Mouse (Mus musculus) MEL (cell line): ENCODE measurements around the gene Ubl3. TPM values are rescaled to one million over a fixed set of nuclear protein-coding genes. Genes with fewer than 3 reads are reported as not detected.

ENCODE experiments used
- DNase-seq: peaks from one replicate; pipeline ENCODE4 v3.0.0; 2011; ENCODE audit warnings: low read depth, low spot score
- H3K27ac ChIP-seq: 2 replicates; pipeline ENCODE4 v1.5.1; 2012; ENCODE audit warnings: low read depth, mild to moderate bottlenecking, control low read depth, low read length, moderate library complexity; ENCODE audit not compliant: control insufficient read depth
- H3K27me3 ChIP-seq, 2 experiments: fragments of 150-350 bp in 1 of 2; sonication (generic) in 1 of 2; 2 replicates each; pipeline ENCODE4 v1.6.1; 2012; ENCODE audit warnings: low read length in 2 of 2, mild to moderate bottlenecking in 2 of 2, improper control_type of control experiment in 1 of 2, moderate library complexity in 1 of 2; ENCODE audit not compliant: insufficient read depth in 2 of 2, control insufficient read depth in 1 of 2
- H3K36me3 ChIP-seq, 2 experiments: 2 replicates each; pipeline ENCODE4 v1.6.1; 2012 to 2014; ENCODE audit warnings: low read length in 2 of 2, improper control_type of control experiment in 1 of 2, inconsistent platforms in 1 of 2, mild to moderate bottlenecking in 1 of 2; ENCODE audit not compliant: insufficient read depth in 2 of 2, control insufficient read depth in 1 of 2
- H3K4me1 ChIP-seq, 2 experiments: fragments of 150-350 bp in 1 of 2; sonication (generic) in 1 of 2; 2 replicates each; pipeline ENCODE4 v1.6.1; 2012; ENCODE audit warnings: low read length in 2 of 2, improper control_type of control experiment in 1 of 2, mild to moderate bottlenecking in 1 of 2; ENCODE audit not compliant: insufficient read depth in 2 of 2, control insufficient read depth in 1 of 2
- H3K4me3 ChIP-seq, 2 experiments: fragments of 150-350 bp in 1 of 2; sonication (generic) in 1 of 2; 2 replicates each; pipeline ENCODE4 v1.5.1; 2012; ENCODE audit warnings: low read depth in 2 of 2, low read length in 2 of 2, mild to moderate bottlenecking in 2 of 2, moderate library complexity in 2 of 2, control low read depth in 1 of 2, improper control_type of control experiment in 1 of 2; ENCODE audit not compliant: control insufficient read depth in 1 of 2, insufficient read depth in 1 of 2
- H3K79me2 ChIP-seq: 2 replicates; pipeline ENCODE4 v1.6.1; 2012; ENCODE audit warnings: mild to moderate bottlenecking, low read length, moderate library complexity; ENCODE audit not compliant: control insufficient read depth, poor library complexity, insufficient read depth
- H3K9ac ChIP-seq: 2 replicates; pipeline ENCODE4 v1.6.1; 2012; ENCODE audit warnings: low read depth, mild to moderate bottlenecking, control low read depth, low read length, moderate library complexity; ENCODE audit not compliant: control insufficient read depth, poor library complexity, severe bottlenecking
- H3K9me3 ChIP-seq: fragments of 150-350 bp; sonication (generic); replicated peaks from 2 replicates; pipeline ENCODE4 v1.6.1; 2012; ENCODE audit warnings: mild to moderate bottlenecking, low read length, improper control_type of control experiment, moderate library complexity; ENCODE audit not compliant: insufficient read depth
- CHD1 ChIP-seq: IDR thresholded peaks from 2 replicates; pipeline ENCODE4 v1.6.1; 2012; ENCODE audit warnings: low read depth, mild to moderate bottlenecking, inconsistent platforms, low read length, improper control_type of control experiment
- ELF1 ChIP-seq: IDR thresholded peaks from 2 replicates; pipeline ENCODE4 v1.6.1; 2014; ENCODE audit warnings: low read depth, mild to moderate bottlenecking, inconsistent platforms, low read length, improper control_type of control experiment, moderate library complexity
- EP300 ChIP-seq, 2 experiments: IDR thresholded peaks; 2 replicates each; pipeline ENCODE4 v1.6.1; 2011; ENCODE audit warnings: improper control_type of control experiment in 2 of 2, low read length in 2 of 2, low read depth in 1 of 2, mild to moderate bottlenecking in 1 of 2
- ETS1 ChIP-seq: IDR thresholded peaks from 2 replicates; pipeline ENCODE4 v1.6.1; 2012; ENCODE audit warnings: low read depth, mild to moderate bottlenecking, inconsistent platforms, low read length, improper control_type of control experiment, moderate library complexity
- GABPA ChIP-seq: IDR thresholded peaks from 2 replicates; pipeline ENCODE4 v1.6.1; 2012; ENCODE audit warnings: low read depth, mild to moderate bottlenecking, inconsistent platforms, low read length, improper control_type of control experiment, moderate library complexity
- GATA1 ChIP-seq: IDR thresholded peaks from 2 replicates; pipeline ENCODE4 v1.6.1; 2011; ENCODE audit warnings: low read depth, low read length, improper control_type of control experiment
- HCFC1 ChIP-seq: IDR thresholded peaks from 2 replicates; pipeline ENCODE4 v1.6.1; 2012; ENCODE audit warnings: low read depth, mild to moderate bottlenecking, inconsistent platforms, low read length, improper control_type of control experiment, moderate library complexity
- KAT2A ChIP-seq: conservative IDR thresholded peaks from 2 replicates; pipeline ENCODE4 v1.6.1; 2012; ENCODE audit warnings: low read depth, low read length, improper control_type of control experiment, inconsistent platforms
- MXI1 ChIP-seq: IDR thresholded peaks from 2 replicates; pipeline ENCODE4 v1.6.1; 2011; ENCODE audit warnings: mild to moderate bottlenecking, low read depth, low read length, improper control_type of control experiment
- MYB ChIP-seq: IDR thresholded peaks from 2 replicates; pipeline ENCODE4 v1.6.1; 2011; ENCODE audit warnings: mild to moderate bottlenecking, low read depth, low read length, improper control_type of control experiment
- MYC ChIP-seq: IDR thresholded peaks from 2 replicates; pipeline ENCODE4 v1.6.1; 2011; ENCODE audit warnings: low read depth, mild to moderate bottlenecking, low read length, improper control_type of control experiment, moderate library complexity
- NRF1 ChIP-seq: IDR thresholded peaks from 2 replicates; pipeline ENCODE4 v1.6.1; 2014; ENCODE audit warnings: low read depth, mild to moderate bottlenecking, inconsistent platforms, low read length, improper control_type of control experiment, moderate library complexity; ENCODE audit not compliant: poor library complexity, insufficient read depth, severe bottlenecking
- POLR2A ChIP-seq, 2 experiments: IDR thresholded peaks; 2 replicates each; pipeline ENCODE4 v1.6.1; 2011 to 2012; ENCODE audit warnings: low read length in 2 of 2, mild to moderate bottlenecking in 2 of 2, control low read depth in 1 of 2, improper control_type of control experiment in 1 of 2, low read depth in 1 of 2, moderate library complexity in 1 of 2; ENCODE audit not compliant: control insufficient read depth in 1 of 2, insufficient read depth in 1 of 2, poor library complexity in 1 of 2
- POLR2AphosphoS2 ChIP-seq: IDR thresholded peaks from 2 replicates; pipeline ENCODE4 v1.6.1; 2011; ENCODE audit warnings: low read length, improper control_type of control experiment
- POLR2AphosphoS5 ChIP-seq: IDR thresholded peaks from 2 replicates; pipeline ENCODE4 v1.6.1; 2012; ENCODE audit warnings: low read depth, borderline replicate concordance, mild to moderate bottlenecking, inconsistent platforms, low read length, moderate library complexity, mixed read lengths
- RAD21 ChIP-seq: IDR thresholded peaks from 2 replicates; pipeline ENCODE4 v1.6.1; 2011; ENCODE audit warnings: mild to moderate bottlenecking, low read depth, low read length, improper control_type of control experiment
- RCOR1 ChIP-seq: IDR thresholded peaks from 2 replicates; pipeline ENCODE4 v1.6.1; 2012; ENCODE audit warnings: low read depth, mild to moderate bottlenecking, inconsistent platforms, low read length, improper control_type of control experiment
- SIN3A ChIP-seq: IDR thresholded peaks from 2 replicates; pipeline ENCODE4 v1.6.1; 2012; ENCODE audit warnings: low read length, improper control_type of control experiment, inconsistent platforms
- SMC3 ChIP-seq: IDR thresholded peaks from 2 replicates; pipeline ENCODE4 v1.6.1; 2011; ENCODE audit warnings: low read depth, low read length, improper control_type of control experiment
- TBP ChIP-seq: IDR thresholded peaks from 2 replicates; pipeline ENCODE4 v1.8.0; 2011; ENCODE audit warnings: low read depth, low read length, improper control_type of control experiment
- TCF12 ChIP-seq: IDR thresholded peaks from 2 replicates; pipeline ENCODE4 v1.6.1; 2014; ENCODE audit warnings: low read depth, mild to moderate bottlenecking, inconsistent platforms, low read length, improper control_type of control experiment, moderate library complexity
- UBTF ChIP-seq: IDR thresholded peaks from 2 replicates; pipeline ENCODE4 v1.6.1; 2012; ENCODE audit warnings: low read depth, mild to moderate bottlenecking, inconsistent platforms, low read length, improper control_type of control experiment, moderate library complexity, borderline replicate concordance; ENCODE audit not compliant: insufficient read depth
- USF1 ChIP-seq: IDR thresholded peaks from 2 replicates; pipeline ENCODE4 v1.6.1; 2014; ENCODE audit warnings: low read depth, mild to moderate bottlenecking, inconsistent platforms, low read length, improper control_type of control experiment, moderate library complexity
- USF2 ChIP-seq, 2 experiments: IDR thresholded peaks; 2 replicates each; pipeline ENCODE4 v1.6.1; 2011 to 2012; ENCODE audit warnings: improper control_type of control experiment in 2 of 2, low read length in 2 of 2, borderline replicate concordance in 1 of 2, inconsistent platforms in 1 of 2, low read depth in 1 of 2, mild to moderate bottlenecking in 1 of 2; ENCODE audit not compliant: insufficient read depth in 1 of 2
- polyA plus RNA-seq, 2 experiments: library from polyadenylated mRNA; stranded (reverse) in 1 of 2; unstranded in 1 of 2; fragments of >175 nt in 1 of 2; fragments of >200 nt in 1 of 2; gene quantifications; 2 replicates each; pipeline versions ENCODE4 v1.2.1 to v1.2.4; 2012; ENCODE audit warnings: low replicate concordance in 2 of 2, low read depth in 1 of 2; ENCODE audit not compliant: insufficient read length in 2 of 2, insufficient read depth in 1 of 2, missing spikeins in 1 of 2
- total RNA-seq: library from RNA; depleted of rRNA; stranded (reverse); fragments of 300-350 nt; gene quantifications from 2 replicates; pipeline ENCODE4 v1.2.3, GENCODE M21; 2012

Gene Ubl3
- total and polyA plus RNA-seq, 3 experiments, result 41.0 to 59.0 TPM; not detected in 1

GRCm38 (mm10) chr5:148508901-148509604, 43.5 kb downstream of the Ubl3 start:
- peaks cover 4 to 45% of the 10 kb centered on the region in 2 experiments for H3K36me3 ChIP-seq
- H3K9me3 ChIP-seq, result no peaks in the 10 kb centered on the region
- H3K27ac ChIP-seq, result peak overlapping the region; percentile 86
- H3K27me3 ChIP-seq, result no peaks in the 10 kb centered on the region
- TF ChIP-seq TCF12 (0 out of 2 replicates have a peak, but pooled peaks have one; percentile 27), MYB (no peak), EP300 (IDR thresholded peaks at IDR 0.05; ENCODE audit: low read depth in 1 of 2, low read length in 2 of 2) (peak; percentile 69 to 76), HCFC1 (0 out of 2 replicates have a peak, but pooled peaks have one; percentile 49), POLR2AphosphoS5 (no peak), NRF1 (no peak), USF2 (IDR thresholded peaks at IDR 0.05; ENCODE audit: borderline replicate concordance in 1 of 2, insufficient read depth in 1 of 2, low read depth in 1 of 2, low read length in 2 of 2) (no peak), TBP (peak; percentile 54), MXI1 (peak; percentile 58), SIN3A (peak; percentile 81), MYC (no peak; the same call in 1 of the 2 replicates), ETS1 (peak; percentile 67; the same call in 1 of the 2 replicates), ELF1 (peak; percentile 75), SMC3 (peak; percentile 18; the same call in 1 of the 2 replicates), RAD21 (no peak), RCOR1 (0 out of 2 replicates have a peak, but pooled peaks have one; percentile 8), POLR2A (IDR thresholded peaks at IDR 0.05; ENCODE audit: control insufficient read depth in 1 of 2, insufficient read depth in 1 of 2, low read depth in 1 of 2, low read length in 2 of 2, poor library complexity in 1 of 2) (peak in 1 of 2 experiments; percentile 44; a peak in 2 of 4 replicates), CHD1 (0 out of 2 replicates have a peak, but pooled peaks have one; percentile 33), GABPA (no peak), UBTF (0 out of 2 replicates have a peak, but pooled peaks have one; percentile 7), POLR2AphosphoS2 (no peak), GATA1 (no peak), USF1 (no peak), KAT2A (no peak; the same call in 1 of the 2 replicates)
- H3K79me2 ChIP-seq, result peaks cover 6% of the 10 kb centered on the region; the same call in 1 of the 2 replicates
- H3K4me3 ChIP-seq, result 0 out of 4 replicates have a peak overlapping the region, but pooled peaks of 1 of the 2 experiments have one; percentile 6
- DNase-seq, result peak; percentile 95
- H3K4me1 ChIP-seq, result peaks cover 21 to 34% of the 10 kb centered on the region in 2 experiments
- H3K9ac ChIP-seq, result peak overlapping the region; percentile 36
